Mouse (Mus musculus) kidney, adult 18-20 months (tissue): ENCODE measurements at regions not wholly inside any gene's neighbourhood (a gene's known extent, or its start where the extent isn't known, plus 50 kb on each side); places are given as distances from the start of the nearest gene placed in this dataset.

Source experiments
- DNase-seq: peaks from one replicate; pipeline ENCODE4 v3.0.0; 2021

DNA sequence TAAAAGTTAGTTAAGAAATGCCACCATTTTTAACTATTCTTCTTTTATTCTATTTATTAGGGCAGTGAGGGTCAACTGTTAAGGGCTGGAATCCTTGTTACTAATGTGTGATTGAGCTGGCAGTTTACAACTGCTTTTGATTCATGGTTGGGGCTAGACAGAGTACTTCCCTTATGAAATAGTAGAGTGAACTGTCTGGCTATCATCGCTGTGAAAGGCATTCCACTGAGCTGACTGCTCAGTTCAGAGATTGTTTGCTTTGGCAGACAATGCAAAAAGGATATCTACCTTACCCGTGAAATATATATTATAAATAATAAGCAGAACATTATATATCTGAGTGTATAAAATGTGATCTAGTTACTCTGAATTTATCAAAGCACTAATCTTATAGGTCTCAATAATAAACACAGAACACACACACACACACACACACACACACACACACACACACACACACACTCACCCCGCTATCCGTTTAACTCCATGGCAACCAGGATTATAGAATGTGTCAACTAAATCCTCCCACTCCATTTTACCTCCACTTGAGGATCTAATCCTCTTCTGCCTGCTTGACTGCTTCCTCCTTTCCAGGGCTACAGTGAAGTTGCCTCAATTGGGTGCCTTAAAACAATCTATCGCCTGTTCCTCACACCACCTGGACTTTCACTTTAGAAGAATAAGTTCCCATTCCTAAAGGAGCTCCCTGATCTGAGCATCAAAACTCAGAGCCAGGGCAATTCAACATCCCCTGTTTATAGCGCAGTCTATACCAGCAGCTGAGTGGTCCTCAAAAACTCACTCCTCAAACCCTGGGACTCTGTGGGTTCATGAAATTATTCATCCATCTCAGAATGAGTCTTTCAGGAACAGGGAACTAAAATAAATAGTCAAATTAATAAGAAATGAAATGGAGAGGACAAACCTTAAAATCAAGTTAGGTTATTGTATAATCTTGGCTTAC, 126.6 kb downstream of the Gm9733 start:
- no peak for DNase-seq

DNA sequence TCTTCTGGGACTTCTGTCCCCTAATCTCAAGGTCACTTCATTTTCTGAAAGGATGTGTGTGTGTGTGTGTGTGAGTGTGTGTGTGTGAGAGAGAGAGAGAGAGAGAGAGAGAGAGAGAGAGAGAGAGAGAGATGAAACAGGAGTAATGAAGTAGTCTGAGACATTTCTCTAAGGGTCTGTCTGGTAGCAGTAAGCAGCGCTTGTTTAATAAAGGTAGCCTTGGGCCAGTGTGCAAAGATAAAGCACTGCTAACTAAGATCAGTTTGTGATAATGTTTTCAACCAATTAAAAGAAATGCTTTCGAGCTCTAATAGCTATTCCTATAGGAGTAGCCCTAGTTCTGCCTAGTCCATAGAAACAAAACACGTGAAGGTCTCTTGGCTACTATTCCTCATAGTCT, 119.7 kb downstream of the Gm9733 start:
- DNase-seq = no peak

DNA sequence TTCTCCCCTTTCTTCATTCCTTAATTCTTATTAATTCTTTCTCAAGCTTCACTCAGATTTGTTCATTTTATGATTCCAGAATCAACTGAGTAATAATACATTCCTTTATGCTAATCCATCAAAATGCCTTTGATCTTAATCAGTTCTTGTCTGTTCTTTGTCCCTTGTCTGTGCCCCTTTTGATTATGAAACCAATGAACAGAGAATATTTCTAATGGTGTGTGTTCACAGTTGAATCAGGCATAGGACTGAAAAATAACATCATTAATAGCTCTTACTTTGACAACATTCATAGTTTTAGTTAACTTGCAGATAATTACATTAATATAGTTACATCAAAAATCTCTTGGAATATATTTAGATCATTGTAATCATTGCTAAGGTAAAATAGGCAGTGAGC, 114.5 kb downstream of the Gm9733 start:
- no peak for DNase-seq

DNA sequence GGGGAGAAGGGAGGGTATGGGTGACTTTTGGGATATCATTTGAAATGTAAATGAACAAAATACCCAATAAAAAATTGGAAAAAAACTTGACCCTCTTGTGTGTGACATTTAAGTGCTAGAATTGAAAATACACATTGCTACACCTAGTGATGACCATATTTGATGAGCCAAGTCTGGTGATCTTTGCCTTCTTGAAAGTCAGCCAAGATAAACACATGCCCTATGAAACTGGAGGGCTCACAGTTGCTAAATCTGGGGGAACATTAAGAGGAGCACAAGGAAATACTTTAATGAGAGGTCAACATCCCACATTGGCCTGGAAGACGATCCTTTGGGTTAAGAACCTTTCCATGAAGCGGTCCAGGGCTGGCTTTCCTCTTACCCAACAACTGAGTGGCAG, 112.8 kb downstream of the Gm9733 start:
- DNase-seq = no peak

- DNase-seq = no peak
These were observed 108.8 kb downstream of the Gm9733 start for GRCm38 (mm10) chr3:15223266-15223665.

DNA sequence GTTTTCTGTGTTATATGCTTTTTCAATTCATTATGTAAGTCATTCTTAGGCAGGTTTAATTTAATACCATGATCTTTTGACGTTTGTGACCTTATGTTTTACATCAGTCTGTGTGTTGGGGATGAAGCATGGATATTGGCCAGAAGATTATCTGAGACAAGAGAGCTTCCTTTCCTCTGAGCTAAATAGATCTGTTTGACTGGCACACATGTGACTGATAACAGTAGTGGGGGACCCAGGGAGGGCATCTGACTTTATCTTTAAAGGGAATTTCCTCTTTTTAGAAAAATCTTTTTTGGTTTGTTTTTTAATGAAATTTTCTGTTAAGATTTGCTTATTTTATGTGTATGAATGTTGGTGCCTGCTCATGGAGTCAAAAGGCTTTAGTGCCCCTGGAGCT, 107.7 kb downstream of the Gm9733 start:
- no peak for DNase-seq

DNA sequence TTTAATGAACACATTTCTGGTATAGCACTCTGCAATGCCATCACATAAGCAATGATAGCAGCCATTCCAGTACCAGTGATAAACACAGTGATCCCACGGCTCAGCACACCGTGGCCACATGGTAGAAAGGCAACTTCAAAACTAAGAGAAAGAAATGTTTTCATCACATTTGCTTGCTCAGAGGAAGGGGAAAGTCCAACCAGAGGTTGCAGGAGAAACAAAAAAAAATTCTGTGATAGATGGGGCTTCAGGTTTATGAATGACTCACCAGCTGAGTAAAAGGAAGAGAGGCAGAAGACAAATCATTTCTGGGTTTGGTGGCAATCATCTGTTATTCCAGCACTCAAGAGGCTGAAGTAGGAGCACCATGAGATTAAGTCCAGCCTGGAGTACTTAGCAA, 103.5 kb downstream of the Gm9733 start:
- no peak for DNase-seq

GRCm38 (mm10) chr3:15230204-15230603, 101.9 kb downstream of the Gm9733 start:
- no peak for DNase-seq

DNA sequence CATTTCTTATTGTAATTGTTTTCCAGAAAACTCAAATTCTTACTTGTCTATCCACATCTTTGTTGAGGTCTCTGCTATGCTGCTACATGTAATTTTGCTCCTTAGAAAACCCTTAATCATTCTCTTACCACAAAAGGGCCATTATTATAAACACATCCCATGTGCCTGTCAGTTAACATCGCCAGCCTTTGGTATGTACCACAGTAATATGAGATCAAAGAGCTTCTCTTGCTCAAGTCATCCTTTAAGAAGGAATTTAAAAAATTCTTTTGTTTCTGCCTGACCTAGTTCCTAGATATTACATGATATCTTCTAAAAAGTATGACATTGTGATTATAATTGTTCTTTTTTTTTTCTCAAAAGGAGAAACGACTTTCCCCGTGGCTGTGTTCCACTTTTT, 100.7 kb downstream of the Gm9733 start:
- DNase-seq = no peak

DNA sequence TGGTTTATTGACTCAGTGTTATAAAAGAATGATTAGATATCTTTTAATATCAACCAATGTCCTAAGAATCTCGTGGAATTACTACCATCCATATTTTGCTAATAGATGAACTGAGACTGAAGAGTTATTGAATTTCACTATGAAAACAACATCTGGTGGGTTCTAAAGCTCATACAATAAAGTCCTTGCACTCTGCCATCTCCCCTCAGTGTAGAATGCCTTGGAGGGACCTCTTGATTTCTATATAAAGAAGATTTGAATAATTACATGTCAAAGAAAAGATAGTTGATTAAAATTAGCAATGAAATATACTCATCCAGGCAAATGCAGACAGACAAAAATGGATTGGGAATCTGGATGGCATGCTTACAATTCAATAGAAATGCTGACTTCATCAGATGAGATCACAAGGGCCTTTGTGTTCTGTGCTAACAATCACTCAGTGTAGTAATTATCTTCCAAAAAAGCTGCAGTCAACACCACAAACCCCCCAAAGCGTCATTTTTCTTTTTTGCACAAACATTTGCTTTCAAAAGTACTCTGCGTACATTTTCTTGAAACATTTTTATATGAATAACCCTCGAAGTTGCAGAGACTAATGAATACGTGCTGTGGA, 94.2 kb downstream of the Gm9733 start:
- no peak for DNase-seq

- DNase-seq = no peak
These were observed 89.7 kb downstream of the Gm9733 start for GRCm38 (mm10) chr3:15242388-15242787.

GRCm38 (mm10) chr3:15243584-15243983, 88.5 kb downstream of the Gm9733 start:
- no peak for DNase-seq

DNA sequence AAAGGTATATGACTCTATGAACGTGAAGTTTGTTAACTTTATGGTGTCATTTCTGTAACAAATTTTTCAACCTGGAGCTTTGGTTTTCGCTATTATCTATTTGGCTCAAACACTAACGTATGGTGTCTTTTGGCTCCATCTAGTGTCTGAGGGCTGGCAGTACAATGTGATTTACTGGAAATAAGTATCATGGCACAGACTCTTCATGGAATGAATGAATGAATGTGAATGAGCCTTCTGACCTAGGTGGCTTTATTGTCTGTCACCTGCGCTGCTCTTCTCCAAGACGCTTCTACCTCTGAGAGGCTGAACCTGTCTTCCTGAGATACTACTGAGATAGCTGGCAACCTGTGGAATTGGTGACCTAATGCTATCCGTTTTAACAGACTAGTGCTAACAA, 87.1 kb downstream of the Gm9733 start:
- peak; percentile 10 for DNase-seq
